Mouse (Mus musculus) forebrain, embryonic 10.5 days (tissue): Measurements from ENCODE around the gene Rrp1. TPM values are rescaled to one million over a fixed set of nuclear protein-coding genes. Genes with fewer than 3 reads are reported as not detected.
"Not testable (repeated sequence)": the region's sequence is repeated elsewhere in the genome, so short reads cannot be mapped to it uniquely, and the experiment has no call there.

Experiments used
- DNase-seq: peaks from one replicate; pipeline ENCODE4 v3.0.0-alpha.2; 2017; ENCODE audit warnings: low spot score; ENCODE audit errors: extremely low spot score
- H3K27ac ChIP-seq: fragments of 300-500 bp; sonication (generic); 2 replicates; pipeline ENCODE4 v1.5.1; 2016; ENCODE audit warnings: mild to moderate bottlenecking
- H3K27me3 ChIP-seq: fragments of 300-500 bp; sonication (generic); 2 replicates; pipeline ENCODE4 v1.6.1; 2016; ENCODE audit warnings: mild to moderate bottlenecking; ENCODE audit not compliant: poor library complexity, severe bottlenecking
- H3K36me3 ChIP-seq: fragments of 300-500 bp; sonication (generic); replicated peaks from 2 replicates; pipeline ENCODE4 v1.6.1; 2016; ENCODE audit warnings: mild to moderate bottlenecking, moderate library complexity
- H3K4me1 ChIP-seq: fragments of 300-500 bp; sonication (generic); 2 replicates; pipeline ENCODE4 v1.6.1; 2016
- H3K4me3 ChIP-seq: fragments of 300-500 bp; sonication (generic); 2 replicates; pipeline ENCODE4 v1.5.1; 2016; ENCODE audit warnings: mild to moderate bottlenecking, moderate library complexity
- H3K9me3 ChIP-seq: fragments of 300-500 bp; sonication (generic); 2 replicates; pipeline ENCODE4 v1.6.1; 2016; ENCODE audit warnings: mild to moderate bottlenecking, moderate library complexity
- WGBS: fragments of 180-500 bp; shearing (Covaris S2); methylation state at CpG from one replicate; pipeline ENCODE4 v1.1.7; 2016; 5-methylcytosine and 5-hydroxymethylcytosine counted together
- polyA plus RNA-seq: library from polyadenylated mRNA; unstranded; fragments of >200 nt; fragmentation: Nextera tagmentation; extraction: Ambion mirVana; gene quantifications from 2 replicates; pipeline ENCODE4 v1.2.1, GENCODE M21; 2016

The Rrp1 gene
- polyA plus RNA-seq, 1 experiment from 2014 or later, result 338 TPM

DNA sequence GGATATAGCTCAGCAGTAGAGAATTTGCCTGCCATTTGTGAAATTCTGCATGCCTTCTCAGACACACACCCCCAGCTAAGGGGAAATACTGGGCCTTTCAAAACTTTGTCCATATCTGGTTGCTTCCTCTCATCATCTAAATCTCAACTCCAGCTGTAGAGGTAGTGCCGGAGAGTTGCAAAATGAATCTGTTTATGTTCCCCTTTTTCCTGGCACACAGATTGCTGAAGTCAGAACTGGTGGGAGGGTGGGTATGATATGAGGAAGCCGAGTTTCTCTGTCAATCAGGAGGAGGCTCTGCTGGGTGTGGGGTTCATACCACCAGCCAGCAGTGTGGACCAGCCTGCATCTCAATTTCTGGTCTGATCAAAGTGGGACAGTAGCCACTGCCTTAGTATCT is 48.7 kb downstream of the Rrp1 start:
- H3K4me1 ChIP-seq, result peaks cover 30% of the 10 kb centered on the region
- H3K9me3 ChIP-seq, result no peaks in the 10 kb centered on the region
- DNase-seq, result no peak
- H3K27ac ChIP-seq, result no peak overlapping the region
- 87% methylated on average over 2 of the region's 2 CpGs for WGBS
- no peak overlapping the region for H3K4me3 ChIP-seq
- H3K36me3 ChIP-seq, result no peaks in the 10 kb centered on the region
- H3K27me3 ChIP-seq, result no peaks in the 10 kb centered on the region

- no peaks in the 10 kb centered on the region for H3K27me3 ChIP-seq
- H3K4me3 ChIP-seq, result no peak overlapping the region
- DNase-seq, result no peak
- H3K27ac ChIP-seq, result no peak overlapping the region
- H3K4me1 ChIP-seq, result peaks cover 24% of the 10 kb centered on the region
- H3K9me3 ChIP-seq, result no peaks in the 10 kb centered on the region
- H3K36me3 ChIP-seq, result no peaks in the 10 kb centered on the region
- 96% methylated on average over 6 of the region's 6 CpGs for WGBS
Observed at GRCm38 (mm10) chr10:78363366-78363765, 49.5 kb downstream of the Rrp1 start.

DNA sequence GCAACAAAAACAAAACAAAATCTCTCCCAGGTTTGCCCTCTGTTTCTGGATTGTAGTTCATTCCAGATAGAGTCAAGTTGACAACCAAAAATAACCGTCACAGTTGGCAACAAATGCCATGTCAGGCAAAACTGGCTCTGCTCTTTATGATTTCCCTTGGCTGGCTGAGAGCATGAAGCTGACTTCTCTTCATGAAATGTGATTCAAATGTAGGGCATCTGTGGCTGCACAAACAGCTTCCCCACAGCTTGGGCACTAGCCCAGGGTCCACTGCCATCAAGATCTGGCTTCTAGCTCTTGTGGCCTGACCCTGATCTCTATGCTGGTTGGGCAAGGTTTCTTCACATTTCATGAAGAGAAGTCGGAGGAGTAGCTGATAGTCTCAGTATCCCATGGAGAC is 50.9 kb downstream of the Rrp1 start:
- Histone ChIP-seq H3K27ac (no peak overlapping the region), H3K9me3 (no peaks in the 10 kb centered on the region), H3K36me3 (no peaks in the 10 kb centered on the region), H3K4me3 (no peak overlapping the region), H3K27me3 (no peaks in the 10 kb centered on the region), H3K4me1 (peaks cover 11% of the 10 kb centered on the region)
- WGBS, result 83% methylated on average over 2 of the region's 2 CpGs
- DNase-seq, result no peak

- Histone ChIP-seq H3K27ac (no peak overlapping the region), H3K9me3 (no peaks in the 10 kb centered on the region), H3K4me3 (no peak overlapping the region), H3K36me3 (no peaks in the 10 kb centered on the region), H3K27me3 (no peaks in the 10 kb centered on the region), H3K4me1 (no peaks in the 10 kb centered on the region)
- WGBS, result 91% methylated on average over 3 of the region's 3 CpGs
- no peak for DNase-seq
Observed at GRCm38 (mm10) chr10:78360290-78360711, 52.5 kb downstream of the Rrp1 start.

GRCm38 (mm10) chr10:78358999-78359398 is 53.8 kb downstream of the Rrp1 start:
- not testable (repeated sequence) for H3K36me3 ChIP-seq, H3K27ac ChIP-seq, DNase-seq, H3K9me3 ChIP-seq, H3K4me1 ChIP-seq, H3K27me3 ChIP-seq, H3K4me3 ChIP-seq
- 91% methylated on average over 3 of the region's 3 CpGs for WGBS

DNA sequence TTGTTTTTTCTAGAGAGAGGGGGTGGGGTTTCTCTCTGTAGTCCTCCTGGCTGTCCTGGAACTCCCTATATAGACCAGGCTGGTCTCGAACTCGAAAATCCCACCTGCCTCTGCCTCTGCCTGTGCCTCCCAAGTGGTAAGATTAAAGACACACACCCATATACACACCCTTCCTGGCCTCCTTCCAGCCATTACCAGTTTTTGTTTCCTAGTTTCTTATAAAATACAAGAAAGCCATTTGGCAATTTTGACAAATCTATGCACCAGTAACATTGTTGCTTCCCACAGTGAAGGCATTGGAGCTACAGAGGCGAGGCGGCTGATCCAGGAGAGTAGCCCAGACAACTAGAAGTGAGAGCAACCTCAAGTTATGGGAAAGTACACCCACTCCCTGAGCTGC is 54.6 kb downstream of the Rrp1 start:
- Histone ChIP-seq H3K36me3 (no peaks in the 10 kb centered on the region), H3K4me3 (no peak overlapping the region), H3K4me1 (0 out of 2 replicates have a peak, but pooled peaks cover 3% of the 10 kb centered on the region), H3K9me3 (no peaks in the 10 kb centered on the region), H3K27me3 (0 out of 2 replicates have a peak, but pooled peaks cover 5% of the 10 kb centered on the region), H3K27ac (no peak overlapping the region)
- WGBS, result 88% methylated on average over 4 of the region's 4 CpGs
- DNase-seq, result no peak

DNA sequence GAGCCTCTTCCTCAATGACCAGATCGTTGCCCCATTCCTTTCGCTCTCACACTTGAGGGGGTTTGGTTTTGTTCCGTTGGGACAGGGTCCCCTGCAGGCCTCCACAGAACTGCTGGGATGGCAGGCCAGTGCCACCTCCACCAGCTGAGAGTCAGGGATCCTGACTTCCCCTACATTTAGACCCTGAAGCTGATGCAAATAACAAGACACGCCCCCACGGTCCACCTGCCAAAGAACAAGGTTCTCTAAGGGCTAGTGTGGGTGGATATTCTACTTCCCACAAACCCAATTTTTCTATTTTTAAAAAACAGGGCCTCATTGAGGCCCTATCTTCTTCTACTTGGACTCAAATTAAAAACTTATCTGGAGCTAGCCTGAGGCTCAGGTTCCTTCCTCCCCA is 55.1 kb downstream of the Rrp1 start:
- Histone ChIP-seq H3K27ac (no peak overlapping the region), H3K4me1 (peaks cover 8% of the 10 kb centered on the region), H3K4me3 (no peak overlapping the region), H3K36me3 (no peaks in the 10 kb centered on the region), H3K9me3 (no peaks in the 10 kb centered on the region), H3K27me3 (0 out of 2 replicates have a peak, but pooled peaks cover 5% of the 10 kb centered on the region)
- WGBS, result 88% methylated on average over 5 of the region's 5 CpGs
- no peak for DNase-seq

DNA sequence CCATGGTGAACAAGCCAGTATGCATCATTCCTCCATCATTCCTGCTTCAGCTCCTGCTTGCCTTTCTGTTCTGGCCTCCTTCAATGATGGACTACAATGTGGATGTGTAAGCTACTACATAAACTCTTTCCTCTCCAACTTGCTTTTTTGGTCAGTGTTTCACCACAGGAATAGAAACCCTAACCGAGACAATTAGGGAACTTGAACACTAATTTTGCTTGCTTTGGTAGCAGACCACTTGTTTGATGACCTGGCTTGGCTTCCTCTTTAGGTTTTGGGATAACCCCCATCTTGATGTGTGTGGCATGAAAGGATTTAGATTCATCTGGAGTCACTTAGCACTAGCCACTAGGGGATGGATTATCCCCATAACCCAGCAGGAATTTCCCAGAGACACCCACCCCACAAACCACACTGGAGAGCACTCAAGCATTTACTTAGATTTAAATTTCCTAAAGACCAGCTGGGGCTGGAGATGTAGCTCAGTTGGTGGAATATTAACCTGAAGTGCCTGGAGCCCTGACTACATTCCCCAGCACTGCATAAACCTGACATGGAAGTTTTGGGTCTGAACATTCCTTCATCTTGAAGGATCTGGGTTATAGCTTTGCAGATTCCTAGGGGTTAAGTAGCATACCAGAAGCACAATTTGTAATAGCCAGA is 56.8 kb downstream of the Rrp1 start:
- no peaks in the 10 kb centered on the region for H3K9me3 ChIP-seq
- no peak for DNase-seq
- 78% methylated on average over 1 of the region's 1 CpGs for WGBS
- H3K4me1 ChIP-seq, result peaks cover 21% of the 10 kb centered on the region
- no peak overlapping the region for H3K4me3 ChIP-seq
- H3K27me3 ChIP-seq, result 0 out of 2 replicates have a peak, but pooled peaks cover 5% of the 10 kb centered on the region
- no peak overlapping the region for H3K27ac ChIP-seq
- no peaks in the 10 kb centered on the region for H3K36me3 ChIP-seq

DNA sequence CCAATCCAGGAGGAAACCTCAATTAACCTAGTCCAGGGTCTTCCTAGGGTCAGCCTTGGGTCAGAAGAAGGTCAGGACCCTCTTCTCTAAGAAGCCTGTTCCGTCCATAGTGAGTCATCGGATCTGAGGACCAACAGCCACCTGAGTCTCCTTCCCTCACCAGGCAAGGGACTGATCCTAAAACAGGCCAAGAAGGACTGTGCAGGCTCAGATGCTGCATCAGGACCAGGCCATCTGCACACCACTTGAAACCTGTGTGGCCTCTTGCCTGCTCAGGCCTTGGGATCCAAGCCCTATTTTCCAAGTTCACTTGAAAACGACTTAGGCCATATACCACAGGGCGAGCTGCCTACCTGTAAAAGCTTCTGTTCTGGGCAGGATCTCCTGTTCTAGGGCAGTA is 59.6 kb downstream of the Rrp1 start:
- no peak for DNase-seq
- Histone ChIP-seq H3K36me3 (peaks cover 3% of the 10 kb centered on the region; the same call in 1 of the 2 replicates), H3K4me1 (peaks cover 38% of the 10 kb centered on the region), H3K27me3 (0 out of 2 replicates have a peak, but pooled peaks cover 5% of the 10 kb centered on the region), H3K4me3 (no peak overlapping the region), H3K9me3 (no peaks in the 10 kb centered on the region), H3K27ac (peak overlapping the region; percentile 95; the same call in 1 of the 2 replicates)
- 56% methylated on average over 4 of the region's 4 CpGs for WGBS

- H3K9me3 ChIP-seq, result no peaks in the 10 kb centered on the region
- no peak for DNase-seq
- H3K4me3 ChIP-seq, result peak overlapping the region; percentile 96
- peak overlapping the region; percentile 95 for H3K27ac ChIP-seq
- H3K4me1 ChIP-seq, result peaks cover 38% of the 10 kb centered on the region
- H3K27me3 ChIP-seq, result 0 out of 2 replicates have a peak, but pooled peaks cover 5% of the 10 kb centered on the region
- peaks cover 6% of the 10 kb centered on the region; the same call in 1 of the 2 replicates for H3K36me3 ChIP-seq
- WGBS, result 22% methylated on average over 8 of the region's 8 CpGs
Observed at GRCm38 (mm10) chr10:78352666-78353030, 60.2 kb downstream of the Rrp1 start.

DNA sequence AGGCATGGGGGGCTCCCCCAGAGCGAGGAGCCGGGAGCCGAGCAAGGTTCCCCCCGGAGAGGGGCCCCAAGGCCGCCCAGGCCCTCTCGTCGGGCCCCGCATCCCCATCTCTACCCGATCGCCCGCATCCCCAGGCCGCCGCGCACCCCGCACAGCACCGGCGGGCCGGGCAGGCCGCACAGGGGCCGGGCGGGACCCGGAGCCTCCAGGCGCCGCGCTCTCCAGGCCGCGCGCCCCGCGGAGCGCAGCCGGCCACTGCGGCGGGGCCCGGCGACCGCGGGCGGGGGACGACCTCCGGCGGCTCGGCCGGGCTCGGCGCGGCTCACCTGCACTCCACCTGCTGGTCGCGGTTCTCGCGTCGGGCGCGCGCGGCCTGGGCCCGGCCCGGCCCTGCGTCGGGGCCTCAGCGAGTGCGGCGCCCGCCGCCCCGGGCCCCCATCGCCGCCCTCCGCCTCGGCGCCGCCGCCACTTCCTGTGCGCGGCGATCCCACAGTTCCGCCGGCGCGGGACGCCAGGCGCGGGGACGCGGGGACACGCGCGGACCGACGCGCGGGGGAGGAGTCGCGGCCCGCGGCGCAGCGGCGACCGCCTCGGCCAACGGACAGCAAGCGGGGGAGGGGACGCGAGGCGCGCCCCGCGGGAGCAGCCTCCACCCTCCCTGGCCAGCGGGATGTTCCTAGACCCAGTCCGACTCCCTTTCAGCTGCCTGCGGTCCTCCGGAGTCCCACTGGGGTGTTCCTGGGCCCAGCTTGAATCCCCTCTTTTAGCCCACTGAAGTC is 60.8 kb downstream of the Rrp1 start, which contains the start of gene Agpat3:
Gene Agpat3, minus strand, starts transcription at position 603 of the 779 bp plus-strand sequence.
- Histone ChIP-seq H3K4me1 (peaks cover 38% of the 10 kb centered on the region), H3K9me3 (no peaks in the 10 kb centered on the region), H3K36me3 (peaks cover 9% of the 10 kb centered on the region; the same call in 1 of the 2 replicates), H3K4me3 (peak within 1 kb of the TSS; percentile 96), H3K27ac (peak within 1 kb of the TSS; percentile 95), H3K27me3 (0 out of 2 replicates have a peak, but pooled peaks cover 5% of the 10 kb centered on the region)
- peak; percentile 61 for DNase-seq
- WGBS, result under 1% methylated on average over 108 of the region's 113 CpGs

DNA sequence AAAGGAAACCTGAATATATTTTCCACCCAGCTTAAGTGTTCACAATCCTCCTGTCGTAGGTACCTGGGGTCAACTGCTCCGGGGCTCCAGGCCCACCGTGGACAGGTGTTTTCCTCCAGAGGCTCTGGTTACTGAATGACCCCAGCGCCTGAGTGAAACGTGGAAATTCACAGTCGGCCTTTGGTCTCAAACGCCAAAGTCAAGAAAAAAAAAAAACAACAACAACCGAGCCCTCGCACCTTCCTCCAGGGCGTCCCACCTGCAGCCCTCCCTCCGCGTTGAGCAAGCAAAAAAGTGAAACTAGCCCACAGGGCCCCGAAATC is 61.3 kb downstream of the Rrp1 start:
- H3K27ac ChIP-seq, result peak overlapping the region; percentile 95

More for the DNA sequence above, 61.3 kb downstream of the Rrp1 start:
- H3K36me3 ChIP-seq, result peaks cover 9% of the 10 kb centered on the region; the same call in 1 of the 2 replicates
- H3K4me3 ChIP-seq, result peak overlapping the region; percentile 96
- no peak for DNase-seq
- H3K4me1 ChIP-seq, result peaks cover 38% of the 10 kb centered on the region
- H3K9me3 ChIP-seq, result no peaks in the 10 kb centered on the region
- 2% methylated on average over 13 of the region's 13 CpGs for WGBS
- 0 out of 2 replicates have a peak, but pooled peaks cover 5% of the 10 kb centered on the region for H3K27me3 ChIP-seq
